In genomic region chr10:80131316-80131951, GRCm38 (mm10) we compare ENCODE assay signal across 8 mouse cellular contexts. TPM values are rescaled to one million over a fixed set of nuclear protein-coding genes. Genes with fewer than 3 reads are reported as not detected.
A peak's percentile ranks its signal among the peaks of the same experiment; 100 is the strongest.
DNase-seq lines count a peak whose midpoint lies in the region; ATAC-seq and TF ChIP-seq lines count a peak whose summit lies in the region.
"Had no signal": no experiment of that assay in that cellular context is flagged by ENCODE, and none has a peak within 500 bp of the region (broad histone marks: within the 10 kb centered on the region; RNA-seq: fewer than 3 reads in every experiment).

No protein-coding gene starts in this region.

- H3K4me3 ChIP-seq in forebrain, embryonic 13.5 days, result no peak overlapping the region; the same call in 1 of the 2 replicates
- H3K4me3 ChIP-seq: stomach, embryonic 15.5 days had no signal

- peak overlapping the region; percentile 34 for H3K9ac ChIP-seq in forebrain, embryonic 13.5 days
- H3K9ac ChIP-seq: stomach, embryonic 15.5 days had no signal

- H3K9me3 ChIP-seq in forebrain, embryonic 13.5 days (replicated peaks), result no peaks in the 10 kb centered on the region
- H3K9me3 ChIP-seq: stomach, embryonic 15.5 days had no signal

- peaks cover 4% of the 10 kb centered on the region; the same call in 1 of the 2 replicates for H3K27me3 ChIP-seq in forebrain, embryonic 13.5 days
- H3K27me3 ChIP-seq: stomach, embryonic 15.5 days had no signal

- no peak overlapping the region for H3K27ac ChIP-seq in forebrain, embryonic 13.5 days

- peaks cover 98% of the 10 kb centered on the region for H3K36me3 ChIP-seq in forebrain, embryonic 13.5 days (ENCODE audit: poor library complexity, severe bottlenecking)

- H3K4me2 ChIP-seq in forebrain, embryonic 13.5 days, result peak overlapping the region; percentile 37
- H3K4me2 ChIP-seq: stomach, embryonic 15.5 days had no signal

- 17% methylated on average over 55 of the region's 55 CpGs for WGBS in forebrain, embryonic 13.5 days

- peak; percentile 51 to 63 for DNase-seq in layer of hippocampus, postnatal 14 days (ENCODE audit: low spot score in 2 of 2)
- no peak for DNase-seq in layer of hippocampus, adult 9-10 months (ENCODE audit: low spot score)
- DNase-seq in brain, embryonic 14.5 days (ENCODE audit: low read depth), result peak; percentile 71
- peak; percentile 39 for DNase-seq in liver
- DNase-seq in right cerebral cortex, postnatal 25 days, result peak; percentile 64
- DNase-seq in ovary, postnatal 10 days (ENCODE audit: low spot score), result no peak

- TF ChIP-seq CTCF in brain, embryonic 14.5 days (IDR thresholded peaks at IDR 0.05; ENCODE audit: borderline replicate concordance, extremely low read depth, insufficient read depth, insufficient read length), result no peak

- peak; percentile 58 for ATAC-seq in forebrain, embryonic 13.5 days

- no peak for TF ChIP-seq POLR2A in brain, embryonic 14.5 days (IDR thresholded peaks at IDR 0.05; ENCODE audit: borderline replicate concordance, extremely low read depth, insufficient read depth, insufficient read length, poor library complexity, severe bottlenecking)

- H3K4me1 ChIP-seq in forebrain, embryonic 13.5 days, result peaks cover 28% of the 10 kb centered on the region

RNA-seq across cellular contexts. Expression of gene Atp5d, which starts 7.0 kb away (rescaled TPM):
- 100 to 1,000 TPM; 397 to 417 TPM for total RNA-seq in layer of hippocampus, postnatal 14 days (2021)
- polyA plus RNA-seq in brain, embryonic 14.5 days (2012; rRNA removed), result 445 and 501 TPM in 2 replicates
- 454 and 459 TPM in 2 replicates for polyA plus RNA-seq in forebrain, embryonic 13.5 days (2015; fragmentation: Nextera tagmentation; extraction: Ambion mirVana)

RNA-seq across cellular contexts. Expression of gene Cbarp, which starts 9.2 kb away (rescaled TPM):
- 100 to 1,000 TPM; 401 to 436 TPM for total RNA-seq in layer of hippocampus, postnatal 14 days (2021)
- 152 and 242 TPM in 2 replicates for polyA plus RNA-seq in brain, embryonic 14.5 days (2012; rRNA removed)
- 21.2 and 26.8 TPM in 2 replicates for polyA plus RNA-seq in forebrain, embryonic 13.5 days (2015; fragmentation: Nextera tagmentation; extraction: Ambion mirVana)

RNA-seq across cellular contexts. Expression of gene Stk11, which starts 15.8 kb away (rescaled TPM):
- total RNA-seq in layer of hippocampus, postnatal 14 days (2021), result 10 to 100 TPM; 89.2 to 90.7 TPM
- 112 and 127 TPM in 2 replicates for polyA plus RNA-seq in brain, embryonic 14.5 days (2012; rRNA removed)
- polyA plus RNA-seq in forebrain, embryonic 13.5 days (2015; fragmentation: Nextera tagmentation; extraction: Ambion mirVana), result 20.7 and 21.6 TPM in 2 replicates

RNA-seq across cellular contexts. Expression of gene Midn, which starts 16.6 kb away (rescaled TPM):
- total RNA-seq in layer of hippocampus, postnatal 14 days (2021), result 10 to 100 TPM; 90.9 to 100.0 TPM
- polyA plus RNA-seq in brain, embryonic 14.5 days (2012; rRNA removed), result 177 and 213 TPM in 2 replicates
- 35.1 and 37.9 TPM in 2 replicates for polyA plus RNA-seq in forebrain, embryonic 13.5 days (2015; fragmentation: Nextera tagmentation; extraction: Ambion mirVana)

RNA-seq across cellular contexts. Expression of gene Sbno2, which starts 26.1 kb away (rescaled TPM):
- 10 to 100 TPM; 19.8 to 21.3 TPM for total RNA-seq in layer of hippocampus, postnatal 14 days (2021)
- 30.2 and 31.1 TPM in 2 replicates for polyA plus RNA-seq in brain, embryonic 14.5 days (2012; rRNA removed)
- 11.6 and 13.6 TPM in 2 replicates for polyA plus RNA-seq in forebrain, embryonic 13.5 days (2015; fragmentation: Nextera tagmentation; extraction: Ambion mirVana)

Comparison
In these comparisons a context has a peak if more than half of its experiments do, and no peak if none do; other contexts are left out.
1. DNase-seq: peak in layer of hippocampus, postnatal 14 days (2 of 2), brain, embryonic 14.5 days (single experiment), liver (single experiment) and right cerebral cortex, postnatal 25 days (single experiment); none in layer of hippocampus, adult 9-10 months (single experiment) and ovary, postnatal 10 days (single experiment).